Mouse (Mus musculus) adrenal gland, adult 2 months (tissue): ENCODE data around the gene Myo19. TPM values are rescaled to one million over a fixed set of nuclear protein-coding genes. Genes with fewer than 3 reads are reported as not detected.

Experiments used
- DNase-seq: peaks from one replicate; pipeline ENCODE4 v3.0.0; 2021
- polyA plus RNA-seq: library from polyadenylated mRNA; depleted of rRNA; stranded (reverse); fragments of >200 nt; gene quantifications from 2 replicates; pipeline ENCODE4 v1.2.3, GENCODE M21; 2012
- total RNA-seq, 2 experiments: library from RNA; stranded (reverse); gene quantifications; 2 replicates each; pipeline ENCODE4 v1.2.3; 2021

Myo19 gene
- total and polyA plus RNA-seq, 3 experiments, result 9.3 to 13.2 (median 12.7) TPM

GRCm38 (mm10) chr11:84886236-84886635, 6.3 kb downstream of the Myo19 start:
- DNase-seq, result no peak

- DNase-seq, result no peak
These were observed 7.0 kb downstream of the Myo19 start for GRCm38 (mm10) chr11:84886767-84887511.

- DNase-seq, result no peak
These were observed 8.1 kb downstream of the Myo19 start for GRCm38 (mm10) chr11:84888025-84888424.

- DNase-seq, result no peak
These were observed 9.5 kb downstream of the Myo19 start for GRCm38 (mm10) chr11:84889492-84889891.

- no peak for DNase-seq
These were observed 11.8 kb downstream of the Myo19 start for GRCm38 (mm10) chr11:84891705-84892104.

GRCm38 (mm10) chr11:84893113-84893512, 13.2 kb downstream of the Myo19 start:
- no peak for DNase-seq

- no peak for DNase-seq
These were observed 24.7 kb downstream of the Myo19 start for GRCm38 (mm10) chr11:84904597-84905144.

- no peak for DNase-seq
These were observed 27.1 kb downstream of the Myo19 start for GRCm38 (mm10) chr11:84907081-84907480.

GRCm38 (mm10) chr11:84908480-84908879, 28.5 kb downstream of the Myo19 start:
- DNase-seq, result no peak

- DNase-seq, result peak; percentile 11
These were observed 30.5 kb downstream of the Myo19 start for GRCm38 (mm10) chr11:84910411-84910810.

GRCm38 (mm10) chr11:84914673-84915072, 34.7 kb downstream of the Myo19 start:
- DNase-seq, result no peak

- DNase-seq, result peak; percentile 87
These were observed 36.2 kb downstream of the Myo19 start, which contains the start of gene Znhit3 for GRCm38 (mm10) chr11:84916053-84916702. Gene Znhit3 (minus strand): TSS chr11:84916366.

- no peak for DNase-seq
These were observed 36.9 kb downstream of the Myo19 start for GRCm38 (mm10) chr11:84916703-84917300.

- peak; percentile 77 for DNase-seq
These were observed 38.5 kb downstream of the Myo19 start for GRCm38 (mm10) chr11:84918425-84918824.

- DNase-seq, result peak; percentile 19
These were observed 39.3 kb downstream of the Myo19 start for GRCm38 (mm10) chr11:84919276-84919675.

- DNase-seq, result no peak
These were observed 40.0 kb downstream of the Myo19 start for GRCm38 (mm10) chr11:84919951-84920350.

GRCm38 (mm10) chr11:84920981-84921380, 41.0 kb downstream of the Myo19 start:
- DNase-seq, result no peak

- no peak for DNase-seq
These were observed 52.3 kb downstream of the Myo19 start for GRCm38 (mm10) chr11:84932261-84932660.

- no peak for DNase-seq
These were observed 59.6 kb downstream of the Myo19 start for GRCm38 (mm10) chr11:84939508-84940053.

GRCm38 (mm10) chr11:84940140-84940539, 60.2 kb downstream of the Myo19 start:
- no peak for DNase-seq

- DNase-seq, result peak; percentile 55
These were observed 64.0 kb downstream of the Myo19 start for GRCm38 (mm10) chr11:84943948-84944347.

- no peak for DNase-seq
These were observed 64.9 kb downstream of the Myo19 start for GRCm38 (mm10) chr11:84944639-84945435.
